Mouse (Mus musculus): ENCODE data around the gene Mtmr4. TPM values are rescaled to one million over a fixed set of nuclear protein-coding genes. Genes with fewer than 3 reads are reported as not detected.

Mtmr4 gene
- polyA plus RNA-seq, 1 experiment from 2014 or later = 66.6 TPM

- 87% methylated on average over 10 of the region's 10 CpGs for WGBS
- Histone ChIP-seq H3K27me3 (0 out of 2 replicates have a peak, but pooled peaks cover 5% of the 10 kb centered on the region), H3K27ac (no peak overlapping the region), H3K4me1 (replicated peaks) (peaks cover 21% of the 10 kb centered on the region), H3K9ac (replicated peaks) (no peak overlapping the region), H3K36me3 (no peaks in the 10 kb centered on the region), H3K4me2 (replicated peaks) (no peak overlapping the region), H3K9me3 (no peaks in the 10 kb centered on the region), H3K4me3 (replicated peaks) (no peak overlapping the region)
- ATAC-seq = no peak
Measured at GRCm38 (mm10) chr11:87584711-87585505, 7.1 kb upstream of the Mtmr4 start.

GRCm38 (mm10) chr11:87587211-87587874, 4.6 kb upstream of the Mtmr4 start:
- no peak overlapping the region for H3K4me3 ChIP-seq (replicated peaks)
- no peak for ATAC-seq
- no peak overlapping the region for H3K27ac ChIP-seq
- H3K4me2 ChIP-seq (replicated peaks) = no peak overlapping the region
- H3K4me1 ChIP-seq (replicated peaks) = peaks cover 27% of the 10 kb centered on the region
- no peaks in the 10 kb centered on the region for H3K9me3 ChIP-seq
- H3K9ac ChIP-seq (replicated peaks) = no peak overlapping the region
- 97% methylated on average over 5 of the region's 5 CpGs for WGBS
- no peaks in the 10 kb centered on the region for H3K36me3 ChIP-seq
- H3K27me3 ChIP-seq = no peaks in the 10 kb centered on the region

- Histone ChIP-seq H3K4me1 (replicated peaks) (peaks cover 50% of the 10 kb centered on the region), H3K9ac (replicated peaks) (peak overlapping the region; percentile 89; the same call in 1 of the 2 replicates), H3K9me3 (no peaks in the 10 kb centered on the region), H3K4me2 (replicated peaks) (peak overlapping the region; percentile 83; the same call in 1 of the 2 replicates), H3K36me3 (peaks cover 4% of the 10 kb centered on the region; the same call in 1 of the 2 replicates), H3K27ac (no peak overlapping the region), H3K27me3 (no peaks in the 10 kb centered on the region), H3K4me3 (replicated peaks) (no peak overlapping the region)
- WGBS = 92% methylated on average over 8 of the region's 8 CpGs
- ATAC-seq = no peak
Measured at GRCm38 (mm10) chr11:87589605-87590004, 2.4 kb upstream of the Mtmr4 start.

GRCm38 (mm10) chr11:87590841-87591525, 979 bp upstream of the Mtmr4 start:
- peak overlapping the region; percentile 89 for H3K9ac ChIP-seq (replicated peaks)
- H3K27ac ChIP-seq = peak overlapping the region; percentile 89
- H3K9me3 ChIP-seq = no peaks in the 10 kb centered on the region
- peaks cover 59% of the 10 kb centered on the region for H3K4me1 ChIP-seq (replicated peaks)
- no peak for ATAC-seq
- 2% methylated on average over 25 of the region's 25 CpGs for WGBS
- H3K4me3 ChIP-seq (replicated peaks) = peak overlapping the region; percentile 79
- no peaks in the 10 kb centered on the region for H3K27me3 ChIP-seq
- peak overlapping the region; percentile 83 for H3K4me2 ChIP-seq (replicated peaks)
- H3K36me3 ChIP-seq = peaks cover 4% of the 10 kb centered on the region; the same call in 1 of the 2 replicates

- WGBS = 0% methylated on average over 15 of the region's 15 CpGs
- Histone ChIP-seq H3K9me3 (no peaks in the 10 kb centered on the region), H3K4me3 (replicated peaks) (peak overlapping the region; percentile 79), H3K9ac (replicated peaks) (peak overlapping the region; percentile 84), H3K36me3 (peaks cover 9% of the 10 kb centered on the region), H3K27ac (peak overlapping the region; percentile 88), H3K4me1 (replicated peaks) (peaks cover 72% of the 10 kb centered on the region), H3K4me2 (replicated peaks) (peak overlapping the region; percentile 90), H3K27me3 (no peaks in the 10 kb centered on the region)
- peak; percentile 38 for ATAC-seq
Measured at GRCm38 (mm10) chr11:87592354-87592695, 363 bp downstream of the Mtmr4 start.

- 35% methylated on average over 13 of the region's 13 CpGs for WGBS
- Histone ChIP-seq H3K4me2 (replicated peaks) (peak overlapping the region; percentile 90), H3K27ac (peak overlapping the region; percentile 88), H3K36me3 (peaks cover 15% of the 10 kb centered on the region), H3K27me3 (no peaks in the 10 kb centered on the region), H3K9ac (replicated peaks) (peak overlapping the region; percentile 84), H3K9me3 (no peaks in the 10 kb centered on the region), H3K4me1 (replicated peaks) (peaks cover 77% of the 10 kb centered on the region), H3K4me3 (replicated peaks) (peak overlapping the region; percentile 79)
- ATAC-seq = no peak
Measured at GRCm38 (mm10) chr11:87592713-87593598, 994 bp downstream of the Mtmr4 start.

GRCm38 (mm10) chr11:87595327-87595841, 3.4 kb downstream of the Mtmr4 start:
- peak overlapping the region; percentile 91 for H3K4me3 ChIP-seq (replicated peaks)
- H3K9ac ChIP-seq (replicated peaks) = peak overlapping the region; percentile 98
- H3K27me3 ChIP-seq = no peaks in the 10 kb centered on the region
- H3K9me3 ChIP-seq = no peaks in the 10 kb centered on the region
- peaks cover 39% of the 10 kb centered on the region for H3K36me3 ChIP-seq
- peaks cover 65% of the 10 kb centered on the region for H3K4me1 ChIP-seq (replicated peaks)
- ATAC-seq = peak; percentile 51
- H3K4me2 ChIP-seq (replicated peaks) = peak overlapping the region; percentile 88
- H3K27ac ChIP-seq = peak overlapping the region; percentile 93
- WGBS = under 1% methylated on average over 20 of the region's 37 CpGs

- Histone ChIP-seq H3K27ac (peak overlapping the region; percentile 93), H3K4me2 (replicated peaks) (peak overlapping the region; percentile 88), H3K9me3 (no peaks in the 10 kb centered on the region), H3K4me1 (replicated peaks) (peaks cover 59% of the 10 kb centered on the region), H3K27me3 (no peaks in the 10 kb centered on the region), H3K9ac (replicated peaks) (peak overlapping the region; percentile 98), H3K4me3 (replicated peaks) (peak overlapping the region; percentile 91), H3K36me3 (peaks cover 45% of the 10 kb centered on the region)
- 2% methylated on average over 7 of the region's 7 CpGs for WGBS
- ATAC-seq = no peak
Measured at GRCm38 (mm10) chr11:87595976-87596375, 4.0 kb downstream of the Mtmr4 start.

- Histone ChIP-seq H3K9me3 (no peaks in the 10 kb centered on the region), H3K4me3 (replicated peaks) (peak overlapping the region; percentile 91), H3K36me3 (peaks cover 50% of the 10 kb centered on the region), H3K4me2 (replicated peaks) (peak overlapping the region; percentile 88), H3K9ac (replicated peaks) (peak overlapping the region; percentile 98), H3K27ac (peak overlapping the region; percentile 93), H3K4me1 (replicated peaks) (peaks cover 56% of the 10 kb centered on the region), H3K27me3 (no peaks in the 10 kb centered on the region)
- no peak for ATAC-seq
- 19% methylated on average over 2 of the region's 2 CpGs for WGBS
Measured at GRCm38 (mm10) chr11:87596492-87596891, 4.5 kb downstream of the Mtmr4 start.

- Histone ChIP-seq H3K4me1 (replicated peaks) (peaks cover 56% of the 10 kb centered on the region), H3K36me3 (peaks cover 56% of the 10 kb centered on the region), H3K9ac (replicated peaks) (peak overlapping the region; percentile 98), H3K4me3 (replicated peaks) (peak overlapping the region; percentile 91), H3K27ac (peak overlapping the region; percentile 93), H3K9me3 (no peaks in the 10 kb centered on the region), H3K4me2 (replicated peaks) (peak overlapping the region; percentile 88), H3K27me3 (no peaks in the 10 kb centered on the region)
- ATAC-seq = no peak
Measured at GRCm38 (mm10) chr11:87597061-87597460, 5.1 kb downstream of the Mtmr4 start.

Data from midbrain, embryonic 13.5 days (tissue).